Mouse (Mus musculus) midbrain, postnatal 0 days (tissue): Measurements from ENCODE around the gene Rnf217. TPM values are rescaled to one million over a fixed set of nuclear protein-coding genes. Genes with fewer than 3 reads are reported as not detected.

ENCODE experiments used
- ATAC-seq: fragments of 200-750 bp; cut with Nextera tagmentation; 2 replicates; pipeline ENCODE4 v1.8.0; 2017; ENCODE audit warnings: moderate number of reproducible peaks, mild to moderate bottlenecking, moderate TSS enrichment, moderate library complexity; ENCODE audit not compliant: low FRiP score
- DNase-seq: peaks from one replicate; pipeline ENCODE4 v3.0.0-alpha.2; 2015; ENCODE audit warnings: low spot score
- H3K27ac ChIP-seq: fragments of 300-500 bp; sonication (generic); 2 replicates; pipeline ENCODE4 v1.5.1; 2014; ENCODE audit warnings: low read depth, mild to moderate bottlenecking, low read length, mixed read lengths
- H3K27me3 ChIP-seq: fragments of 300-500 bp; sonication (generic); 2 replicates; pipeline ENCODE4 v1.6.1; 2014; ENCODE audit warnings: low read length, control low read depth, mixed read lengths; ENCODE audit not compliant: insufficient read depth
- H3K36me3 ChIP-seq: fragments of 300-500 bp; sonication (generic); 2 replicates; pipeline ENCODE4 v1.6.1; 2014; ENCODE audit warnings: low read length, control low read depth, mixed read lengths; ENCODE audit not compliant: insufficient read depth
- H3K4me1 ChIP-seq: fragments of 300-500 bp; sonication (generic); 2 replicates; pipeline ENCODE4 v1.6.1; 2014; ENCODE audit warnings: mild to moderate bottlenecking, control low read depth, antibody characterized with exemption, low read length, mixed read lengths; ENCODE audit not compliant: insufficient read depth
- H3K4me2 ChIP-seq: fragments of 300-500 bp; sonication (generic); 2 replicates; pipeline ENCODE4 v1.6.1; 2014; ENCODE audit warnings: low read depth, mild to moderate bottlenecking, low read length, mixed read lengths; ENCODE audit not compliant: poor library complexity, severe bottlenecking
- H3K4me3 ChIP-seq: fragments of 300-500 bp; sonication (generic); 2 replicates; pipeline ENCODE4 v1.5.1; 2014; ENCODE audit warnings: low read depth, mild to moderate bottlenecking, low read length, moderate library complexity
- H3K9ac ChIP-seq: fragments of 300-500 bp; sonication (generic); replicated peaks from 2 replicates; pipeline ENCODE4 v1.6.1; 2014; ENCODE audit warnings: mild to moderate bottlenecking, low read length, moderate library complexity, mixed read lengths; ENCODE audit not compliant: poor library complexity, severe bottlenecking
- H3K9me3 ChIP-seq: fragments of 300-500 bp; sonication (generic); 2 replicates; pipeline ENCODE4 v1.6.1; 2016; ENCODE audit warnings: low read length, control low read depth
- CTCF ChIP-seq: IDR thresholded peaks from 2 replicates; pipeline ENCODE4 v1.5.1; 2016; ENCODE audit warnings: antibody characterized with exemption, mild to moderate bottlenecking
- WGBS: fragments of 180-500 bp; shearing (Covaris S2); extraction: QIAGEN DNeasy Blood & Tissue Kit; methylation state at CpG from one replicate; pipeline ENCODE4 v1.1.7; 2014; 5-methylcytosine and 5-hydroxymethylcytosine counted together
- polyA plus RNA-seq: library from polyadenylated mRNA; unstranded; fragments of >200 nt; fragmentation: Nextera tagmentation; extraction: Ambion mirVana; gene quantifications from 2 replicates; pipeline ENCODE4 v1.2.1, GENCODE M21; 2015
- total RNA-seq: library from RNA; depleted of rRNA; stranded (reverse); fragments of >200 nt; gene quantifications from 2 replicates; pipeline ENCODE4 v1.2.3, GENCODE M21; 2014

Rnf217 gene
- total and polyA plus RNA-seq, 2 experiments from 2014 or later, result 2.0 to 11.5 TPM

- Histone ChIP-seq H3K9ac (no peak overlapping the region), H3K4me3 (no peak overlapping the region), H3K9me3 (no peaks in the 10 kb centered on the region), H3K4me1 (no peaks in the 10 kb centered on the region), H3K27me3 (no peaks in the 10 kb centered on the region), H3K36me3 (no peaks in the 10 kb centered on the region), H3K27ac (no peak overlapping the region), H3K4me2 (no peak overlapping the region)
- TF ChIP-seq CTCF, result no peak
- WGBS, result 84% methylated on average over 2 of the region's 2 CpGs
- ATAC-seq, result no peak
- no peak for DNase-seq
These were observed 61.8 kb downstream of the Rnf217 start for GRCm38 (mm10) chr10:31547156-31547555.

- Histone ChIP-seq H3K4me3 (no peak overlapping the region), H3K27ac (no peak overlapping the region), H3K9me3 (no peaks in the 10 kb centered on the region), H3K36me3 (no peaks in the 10 kb centered on the region), H3K4me1 (no peaks in the 10 kb centered on the region), H3K9ac (no peak overlapping the region), H3K27me3 (no peaks in the 10 kb centered on the region), H3K4me2 (no peak overlapping the region)
- DNase-seq, result no peak
- TF ChIP-seq CTCF, result no peak
- ATAC-seq, result no peak
- WGBS, result 89% methylated on average over 6 of the region's 6 CpGs
These were observed 64.6 kb downstream of the Rnf217 start for GRCm38 (mm10) chr10:31544149-31544942.

DNA sequence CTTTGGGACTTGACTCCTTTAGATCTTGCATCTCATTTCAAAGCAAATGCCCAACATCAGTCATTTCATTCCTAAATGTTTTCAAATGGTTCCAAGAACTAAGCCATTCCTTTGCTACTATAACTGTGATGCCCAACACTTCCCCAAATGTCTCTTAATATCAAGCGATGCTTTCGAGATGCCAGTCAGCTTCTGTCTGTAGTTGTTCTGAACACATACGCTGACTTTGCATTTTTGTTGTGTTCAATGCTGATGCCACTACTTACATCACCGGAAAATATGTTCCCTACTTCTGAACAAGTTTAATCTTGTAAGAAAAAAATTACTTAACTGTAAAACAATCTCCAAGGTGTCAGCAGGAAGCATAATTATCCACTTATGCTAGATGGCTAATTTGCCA, 68.5 kb downstream of the Rnf217 start:
- ATAC-seq (no peak), DNase-seq (no peak)
- H3K4me1 ChIP-seq, result no peaks in the 10 kb centered on the region
- WGBS, result 86% methylated on average over 4 of the region's 4 CpGs
- H3K9ac ChIP-seq, result no peak overlapping the region
- H3K9me3 ChIP-seq, result no peaks in the 10 kb centered on the region
- no peak overlapping the region for H3K27ac ChIP-seq
- no peaks in the 10 kb centered on the region for H3K27me3 ChIP-seq
- no peaks in the 10 kb centered on the region for H3K36me3 ChIP-seq
- no peak overlapping the region for H3K4me3 ChIP-seq
- TF ChIP-seq CTCF, result no peak
- H3K4me2 ChIP-seq, result no peak overlapping the region

GRCm38 (mm10) chr10:31539351-31539750, 69.6 kb downstream of the Rnf217 start:
- H3K36me3 ChIP-seq, result no peaks in the 10 kb centered on the region
- DNase-seq (no peak), ATAC-seq (no peak)
- no peaks in the 10 kb centered on the region for H3K27me3 ChIP-seq
- H3K4me1 ChIP-seq, result no peaks in the 10 kb centered on the region
- H3K27ac ChIP-seq, result no peak overlapping the region
- no peak overlapping the region for H3K9ac ChIP-seq
- TF ChIP-seq CTCF, result no peak
- no peak overlapping the region for H3K4me3 ChIP-seq
- 95% methylated on average over 2 of the region's 2 CpGs for whole genome bisulfite sequencing
- H3K4me2 ChIP-seq, result no peak overlapping the region
- H3K9me3 ChIP-seq, result no peaks in the 10 kb centered on the region

GRCm38 (mm10) chr10:31538721-31539120, 70.3 kb downstream of the Rnf217 start:
- Histone ChIP-seq H3K27ac (no peak overlapping the region), H3K36me3 (no peaks in the 10 kb centered on the region), H3K4me3 (no peak overlapping the region), H3K9ac (no peak overlapping the region), H3K9me3 (no peaks in the 10 kb centered on the region), H3K4me1 (no peaks in the 10 kb centered on the region), H3K27me3 (no peaks in the 10 kb centered on the region), H3K4me2 (no peak overlapping the region)
- no peak for ATAC-seq
- no peak for DNase-seq
- 79% methylated on average over 3 of the region's 3 CpGs for WGBS
- TF ChIP-seq CTCF, result no peak

- 94% methylated on average over 2 of the region's 2 CpGs for WGBS
- H3K4me1 ChIP-seq, result no peaks in the 10 kb centered on the region
- H3K36me3 ChIP-seq, result no peaks in the 10 kb centered on the region
- no peaks in the 10 kb centered on the region for H3K27me3 ChIP-seq
- ATAC-seq, result no peak
- no peak overlapping the region for H3K4me3 ChIP-seq
- H3K4me2 ChIP-seq, result no peak overlapping the region
- no peak for DNase-seq
- no peak for TF ChIP-seq CTCF
- no peaks in the 10 kb centered on the region for H3K9me3 ChIP-seq
- no peak overlapping the region for H3K9ac ChIP-seq
- no peak overlapping the region for H3K27ac ChIP-seq
These were observed 70.7 kb downstream of the Rnf217 start for GRCm38 (mm10) chr10:31538243-31538642.
